Mouse (Mus musculus) common myeloid progenitor, adult 5-6 weeks (primary cell): ENCODE data around the gene Nbea. TPM values are rescaled to one million over a fixed set of nuclear protein-coding genes. Genes with fewer than 3 reads are reported as not detected.

ENCODE experiments used
- ATAC-seq: replicated peaks from 2 replicates; pipeline ENCODE4 v1.8.0; 2016; ENCODE audit warnings: low read depth, mild to moderate bottlenecking, moderate TSS enrichment, inconsistent platforms; ENCODE audit not compliant: poor library complexity, severe bottlenecking
- total RNA-seq: library from RNA; stranded (forward); fragments of 200-1000, 187-1606 nt; gene quantifications from 2 replicates; pipeline ENCODE4 v1.2.3, GENCODE M21; 2017

Gene Nbea
- total RNA-seq: 0.15 and 0.69 TPM in 2 replicates

- peak; percentile 51; the same call in 1 of the 2 replicates for ATAC-seq
Measured at GRCm38 (mm10) chr3:56183159-56184133, at the start of gene Nbea. Gene Nbea (minus strand): TSS chr3:56183701.

GRCm38 (mm10) chr3:56229283-56229682 is 45.8 kb upstream of the Nbea start:
- no peak for ATAC-seq

GRCm38 (mm10) chr3:56215989-56216388 is 32.5 kb upstream of the Nbea start:
- ATAC-seq: no peak

GRCm38 (mm10) chr3:56203968-56204367 is 20.5 kb upstream of the Nbea start:
- no peak for ATAC-seq

GRCm38 (mm10) chr3:56188238-56188637 is 4.7 kb upstream of the Nbea start:
- ATAC-seq: no peak

- ATAC-seq: no peak
Measured at GRCm38 (mm10) chr3:56187131-56187779, 3.8 kb upstream of the Nbea start.

GRCm38 (mm10) chr3:56182371-56183158 is 936 bp downstream of the Nbea start:
- ATAC-seq: no peak

GRCm38 (mm10) chr3:56181991-56182370 is 1.5 kb downstream of the Nbea start:
- no peak for ATAC-seq

GRCm38 (mm10) chr3:56181025-56181424 is 2.5 kb downstream of the Nbea start:
- 0 out of 2 replicates have a peak, but pooled peaks have one; percentile 19 for ATAC-seq

- ATAC-seq: no peak
Measured at GRCm38 (mm10) chr3:56157864-56158263, 25.6 kb downstream of the Nbea start.

GRCm38 (mm10) chr3:56126674-56127073 is 56.8 kb downstream of the Nbea start:
- ATAC-seq: no peak

- no peak for ATAC-seq
Measured at GRCm38 (mm10) chr3:56116647-56117046, 66.9 kb downstream of the Nbea start.

GRCm38 (mm10) chr3:56108101-56108500 is 75.4 kb downstream of the Nbea start:
- no peak for ATAC-seq

GRCm38 (mm10) chr3:56097105-56097504 is 86.4 kb downstream of the Nbea start:
- ATAC-seq: no peak

- no peak for ATAC-seq
Measured at GRCm38 (mm10) chr3:56079015-56079612, 104.4 kb downstream of the Nbea start.

GRCm38 (mm10) chr3:56067849-56068248 is 115.7 kb downstream of the Nbea start:
- no peak for ATAC-seq

GRCm38 (mm10) chr3:56066360-56067040 is 117.0 kb downstream of the Nbea start:
- ATAC-seq: no peak

GRCm38 (mm10) chr3:56065234-56065633 is 118.3 kb downstream of the Nbea start:
- no peak for ATAC-seq

- no peak for ATAC-seq
Measured at GRCm38 (mm10) chr3:56045659-56046336, 137.7 kb downstream of the Nbea start.
